Mouse (Mus musculus): ENCODE results near the gene Efr3b.

- no peak for TF ChIP-seq CTCF (IDR thresholded peaks at IDR 0.05; ENCODE audit: extremely low read depth, insufficient read length, insufficient replicate concordance, low read depth, low read length)
- TF ChIP-seq POLR2A (IDR thresholded peaks at IDR 0.05; ENCODE audit: low read depth, low read length) = no peak
Observed at GRCm38 (mm10) chr12:3982257-3982656, 56.5 kb downstream of the Efr3b start.

All from small intestine, adult 2 months (tissue).